8 mouse cellular contexts compared by ENCODE assay signal in genomic region chr15:81272305-81273053, GRCm38 (mm10). TPM values are rescaled to one million over a fixed set of nuclear protein-coding genes. Genes with fewer than 3 reads are reported as not detected.
DNase-seq lines count a peak whose midpoint lies in the region; ATAC-seq lines count a peak whose summit lies in the region.

No protein-coding gene starts in this region.

- WGBS in heart, embryonic 11.5 days (ENCODE audit: insufficient replicate concordance) = 19% methylated on average over 13 of the region's 13 CpGs
- 10% methylated on average over 13 of the region's 13 CpGs for WGBS in kidney, embryonic 16.5 days

- no peaks in the 10 kb centered on the region for H3K9me3 ChIP-seq in heart, embryonic 11.5 days (replicated peaks; ENCODE audit: control insufficient read depth, low read length)
- no peaks in the 10 kb centered on the region for H3K9me3 ChIP-seq in kidney, embryonic 16.5 days (ENCODE audit: low read length)

- no peak for ATAC-seq in heart, embryonic 11.5 days (replicated peaks; ENCODE audit: insufficient number of reproducible peaks, low FRiP score, low TSS enrichment)
- peak; percentile 82 for ATAC-seq in kidney, embryonic 16.5 days (ENCODE audit: low FRiP score, low TSS enrichment)
- ATAC-seq in megakaryocyte-erythroid progenitor cell, adult 5-6 weeks (replicated peaks; ENCODE audit: low FRiP score, low TSS enrichment, poor library complexity, severe bottlenecking) = 0 out of 2 replicates have a peak, but pooled peaks have one; percentile 18
- no peak for ATAC-seq in megakaryocyte progenitor cell, adult 5-6 weeks (replicated peaks; ENCODE audit: poor library complexity)

- peak; percentile 36 for DNase-seq in ovary, postnatal 36 days (ENCODE audit: low spot score)
- no peak for DNase-seq in ovary, postnatal 10 days (ENCODE audit: low spot score)
- peak; percentile 73 to 80 for DNase-seq in cerebellum, postnatal 36 days
- no peak for DNase-seq in spleen, postnatal 36 days (ENCODE audit: low spot score in 2 of 2)

- no peak overlapping the region for H3K9ac ChIP-seq in heart, embryonic 11.5 days (ENCODE audit: low read depth, low read length)
- H3K9ac ChIP-seq in kidney, embryonic 16.5 days (replicated peaks; ENCODE audit: low read length) = no peak overlapping the region

- H3K27ac ChIP-seq in heart, embryonic 11.5 days (ENCODE audit: low read depth, low read length) = no peak overlapping the region
- peak overlapping the region; percentile 21; the same call in 1 of the 2 replicates for H3K27ac ChIP-seq in kidney, embryonic 16.5 days (ENCODE audit: low read length)

- no peaks in the 10 kb centered on the region for H3K36me3 ChIP-seq in heart, embryonic 11.5 days (ENCODE audit: control insufficient read depth, insufficient read depth, low read length)
- H3K36me3 ChIP-seq in kidney, embryonic 16.5 days (ENCODE audit: insufficient read depth, low read length) = no peaks in the 10 kb centered on the region

- peaks cover 3% of the 10 kb centered on the region; the same call in 1 of the 2 replicates for H3K4me1 ChIP-seq in heart, embryonic 11.5 days (ENCODE audit: control insufficient read depth, insufficient read depth, low read length)
- peaks cover 25% of the 10 kb centered on the region for H3K4me1 ChIP-seq in kidney, embryonic 16.5 days (ENCODE audit: insufficient read depth, low read length)

- H3K4me2 ChIP-seq in heart, embryonic 11.5 days = peak overlapping the region; percentile 17
- H3K4me2 ChIP-seq in kidney, embryonic 16.5 days (replicated peaks; ENCODE audit: low read depth, low read length) = peak overlapping the region; percentile 5; the same call in 1 of the 2 replicates

- no peak overlapping the region for H3K4me3 ChIP-seq in heart, embryonic 11.5 days (ENCODE audit: low read depth, low read length)
- H3K4me3 ChIP-seq in kidney, embryonic 16.5 days (ENCODE audit: low read length) = no peak overlapping the region

- H3K27me3 ChIP-seq in heart, embryonic 11.5 days (ENCODE audit: control insufficient read depth, insufficient read depth, low read length) = no peaks in the 10 kb centered on the region; the same call in 1 of the 2 replicates
- no peaks in the 10 kb centered on the region for H3K27me3 ChIP-seq in kidney, embryonic 16.5 days (ENCODE audit: insufficient read depth, low read length)

RNA-seq across cellular contexts. Expression of gene Mchr1, which starts 37.2 kb away (rescaled TPM):
- polyA plus RNA-seq in heart, embryonic 11.5 days (2014; fragmentation: Nextera tagmentation; extraction: Ambion mirVana) = 0.15 TPM in 1 of 2 replicates, not detected in the other
- 0.99 and 1.3 TPM in 2 replicates for polyA plus RNA-seq in kidney, embryonic 16.5 days (2015; fragmentation: Nextera tagmentation; extraction: Ambion mirVana)
- total RNA-seq in megakaryocyte-erythroid progenitor cell, adult 5-6 weeks (2014; fragmentation: Nextera tagmentation) = not detected in 2 replicates
- total RNA-seq in megakaryocyte-erythroid progenitor cell, adult 5-6 weeks (2017) = not detected in 2 replicates
- not detected in 2 replicates for total RNA-seq in megakaryocyte progenitor cell, adult 5-6 weeks (2015)
- not detected in 2 replicates for total RNA-seq in megakaryocyte progenitor cell, adult 5-6 weeks (2017)

Comparison
In these comparisons a context has a peak if more than half of its experiments do, and no peak if none do; other contexts are left out.
1. DNase-seq: peak in ovary, postnatal 36 days (single experiment) and cerebellum, postnatal 36 days (2 of 2); none in ovary, postnatal 10 days (single experiment) and spleen, postnatal 36 days (0 of 2).
2. ATAC-seq: peak in kidney, embryonic 16.5 days (single experiment) and megakaryocyte-erythroid progenitor cell, adult 5-6 weeks (single experiment); none in heart, embryonic 11.5 days (single experiment) and megakaryocyte progenitor cell, adult 5-6 weeks (single experiment).